Mouse (Mus musculus) inflammation-experienced regulatory T-cells, adult 16 weeks (primary cell): ENCODE measurements around the gene Spint3. TPM values are rescaled to one million over a fixed set of nuclear protein-coding genes. Genes with fewer than 3 reads are reported as not detected.

Experiments
- polyA plus RNA-seq: library from polyadenylated mRNA; unstranded; fragments of 100-300 nt; shearing (Covaris generic); gene quantifications from one replicate; pipeline ENCODE4 v1.2.1, GENCODE M21; 2017

The Spint3 gene
- not detected for polyA plus RNA-seq

DNA sequence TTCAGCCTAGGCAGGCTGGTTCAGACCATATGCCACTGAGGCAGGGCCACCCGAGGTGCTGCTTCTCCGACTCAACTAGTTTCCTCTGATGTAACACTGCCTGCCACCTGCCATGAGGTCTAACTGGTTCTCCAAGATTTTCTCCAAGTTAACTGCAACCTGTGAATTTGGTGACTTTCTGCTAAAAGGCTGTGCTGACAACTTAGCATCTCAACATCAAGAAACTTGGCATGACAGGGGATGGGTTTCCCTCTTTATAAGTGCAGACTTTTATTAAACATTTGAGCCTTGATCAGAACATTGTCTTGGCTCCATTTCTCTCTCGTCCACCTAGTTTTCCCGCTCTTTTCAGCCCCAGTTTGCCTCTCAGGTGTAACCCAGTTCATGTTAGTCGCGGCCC lies at the start of gene Spint3:
Spint3 (minus strand) TSS at position 101 of the 400 bp plus-strand sequence.

DNA sequence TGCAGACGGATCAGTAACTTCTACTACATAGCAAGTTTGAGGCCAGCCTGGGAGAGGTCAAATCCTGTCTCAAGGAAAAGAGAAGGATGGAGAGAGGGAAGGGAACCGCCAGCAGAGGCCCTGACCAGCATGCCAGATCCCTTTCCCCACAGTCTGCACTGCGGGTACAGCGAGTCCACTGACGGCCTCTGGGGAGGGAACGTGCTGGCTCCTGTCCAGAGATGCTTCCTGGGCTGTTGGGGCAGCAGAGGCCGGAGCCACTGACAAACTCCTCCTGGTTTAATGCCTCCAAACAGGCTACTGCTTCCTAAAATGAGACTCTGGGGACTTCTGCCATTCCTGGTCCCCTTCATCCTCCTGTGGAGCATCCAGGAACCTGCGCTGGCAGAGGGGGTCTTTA lies 40.2 kb upstream of the Spint3 start, which contains the start of the genes Wfdc6b and Wfdc8:
Wfdc6b (plus strand) TSS at position 52 of the 400 bp plus-strand sequence.
Wfdc8 (minus strand) TSS at position 156 of the 400 bp plus-strand sequence.

DNA sequence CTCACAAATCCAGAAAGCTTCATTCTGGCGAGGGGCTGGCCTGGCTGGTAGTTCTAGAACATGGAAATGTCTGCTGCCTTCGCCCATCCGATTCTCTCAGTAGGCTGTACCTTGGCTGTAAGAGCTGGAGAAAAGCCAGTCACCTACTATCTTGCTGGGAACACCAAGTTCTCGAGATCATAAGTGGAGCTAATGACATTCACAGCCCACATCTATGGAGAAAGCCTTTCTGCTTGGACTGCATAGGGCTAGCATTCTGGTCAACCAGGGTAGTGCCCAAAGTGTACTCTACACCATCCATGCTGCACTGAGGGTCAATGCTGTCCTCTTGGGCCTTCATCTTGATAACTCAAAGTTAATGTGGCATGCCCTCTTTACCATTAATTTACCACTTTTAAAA lies 20.2 kb upstream of the Spint3 start, which contains the start of gene Eppin:
Eppin (minus strand) TSS at position 101 of the 400 bp plus-strand sequence.

DNA sequence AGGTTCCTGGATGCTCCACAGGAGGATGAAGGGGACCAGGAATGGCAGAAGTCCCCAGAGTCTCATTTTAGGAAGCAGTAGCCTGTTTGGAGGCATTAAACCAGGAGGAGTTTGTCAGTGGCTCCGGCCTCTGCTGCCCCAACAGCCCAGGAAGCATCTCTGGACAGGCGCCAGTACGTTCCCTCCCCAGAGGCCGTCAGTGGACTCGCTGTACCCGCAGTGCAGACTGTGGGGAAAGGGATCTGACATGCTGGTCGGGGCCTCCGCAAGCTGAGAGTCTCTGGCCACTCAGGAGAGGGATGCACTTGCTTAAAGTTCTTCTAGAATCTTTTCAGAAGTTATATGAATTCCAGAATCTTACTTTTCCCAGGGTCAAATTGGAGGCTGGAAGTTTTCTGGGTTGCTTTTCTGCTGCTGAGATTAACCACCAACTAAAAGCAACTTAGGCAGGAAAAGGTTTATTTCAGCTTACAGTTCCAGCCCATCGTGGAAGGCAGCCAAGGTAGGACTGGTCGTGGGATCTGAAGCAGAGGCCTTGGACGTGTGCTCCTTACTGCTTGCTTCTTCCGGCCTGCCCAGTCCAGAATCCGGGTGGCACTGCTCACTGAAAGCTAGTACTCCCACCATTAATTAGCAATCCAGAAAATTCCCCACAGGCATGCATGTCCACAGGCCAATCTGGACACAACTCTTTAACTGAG lies 11.9 kb upstream of the Spint3 start, which contains the start of gene Wfdc6a:
Wfdc6a (minus strand) TSS at position 423 of the 701 bp plus-strand sequence.

DNA sequence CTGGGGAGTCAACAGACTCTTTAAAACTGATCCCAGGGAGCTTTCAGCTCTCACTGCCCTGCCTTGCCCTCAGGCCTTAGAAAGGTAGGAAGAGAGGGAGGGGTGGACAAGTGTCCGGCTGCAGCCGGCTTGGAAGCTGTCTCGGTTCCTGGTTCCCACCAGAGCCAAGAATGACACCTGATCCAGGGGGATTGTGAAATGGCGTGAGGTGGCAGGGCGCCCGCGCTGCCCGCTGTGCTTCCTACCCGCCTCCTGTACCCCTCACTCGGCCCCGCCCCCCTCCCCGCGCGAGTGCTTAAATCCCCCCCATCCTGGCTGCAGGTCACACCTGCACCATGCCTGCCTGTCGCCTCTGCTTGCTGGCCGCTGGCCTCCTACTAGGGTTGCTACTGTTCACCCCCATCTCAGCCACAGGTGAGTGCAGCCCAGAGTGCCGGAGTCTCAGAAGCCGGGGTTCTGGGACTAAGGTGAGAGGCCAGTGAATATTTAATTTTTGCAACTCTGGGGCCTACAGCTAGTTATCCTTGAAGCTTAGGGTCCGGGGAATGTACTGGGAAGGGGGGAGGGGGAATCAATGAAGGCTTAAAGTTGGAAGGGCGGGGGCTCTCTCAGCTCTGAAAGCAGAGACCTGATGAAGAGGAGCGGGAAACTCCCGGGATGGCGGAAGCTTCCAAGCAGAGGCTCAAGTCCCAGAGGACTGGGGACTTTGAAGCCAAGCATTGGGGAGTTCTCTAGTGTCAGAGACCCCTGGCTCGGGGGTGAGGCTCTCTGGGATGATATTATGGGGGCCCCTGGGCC lies 10.7 kb downstream of the Spint3 start, which contains the start of gene Wfdc2:
Wfdc2 (plus strand) TSS at position 23 of the 798 bp plus-strand sequence.

Other genes with a start within 250 kb of the Spint3 start
- not detected for gene Svs5, start 240.7 kb downstream of the Spint3 start, polyA plus RNA-seq
- 25.8 TPM for gene Slpi, start 184.4 kb downstream of the Spint3 start, polyA plus RNA-seq
- not detected for gene Rbpjl, start 170.3 kb downstream of the Spint3 start, polyA plus RNA-seq
- not detected for gene Matn4, start 168.3 kb downstream of the Spint3 start, polyA plus RNA-seq
- 46.9 TPM for gene Sdc4, start 129.6 kb downstream of the Spint3 start, polyA plus RNA-seq
- gene Sys1, start 116.5 kb downstream of the Spint3 start, polyA plus RNA-seq: 27.2 TPM
- gene Gm20458, start 112.5 kb downstream of the Spint3 start, polyA plus RNA-seq: 1.4 TPM
- gene Trp53tg5, start 99.7 kb downstream of the Spint3 start, polyA plus RNA-seq: 0.33 TPM
- 7.6 TPM for gene Dbndd2, start 87.4 kb downstream of the Spint3 start, polyA plus RNA-seq
- gene Pigt, start 75.9 kb downstream of the Spint3 start, polyA plus RNA-seq: 26.3 TPM
- 3.1 TPM for gene Wfdc2, start 11.0 kb downstream of the Spint3 start, polyA plus RNA-seq
- not detected for gene Wfdc6a, start 12.0 kb upstream of the Spint3 start, polyA plus RNA-seq
- gene Eppin, start 20.1 kb upstream of the Spint3 start, polyA plus RNA-seq: not detected
- gene Wfdc6b, start 40.1 kb upstream of the Spint3 start, polyA plus RNA-seq: not detected
- gene Wfdc8, start 40.2 kb upstream of the Spint3 start, polyA plus RNA-seq: not detected
- gene Wfdc16, start 65.3 kb upstream of the Spint3 start, polyA plus RNA-seq: not detected
- gene Wfdc10, start 82.6 kb upstream of the Spint3 start, polyA plus RNA-seq: not detected
- gene Wfdc9, start 83.1 kb upstream of the Spint3 start, polyA plus RNA-seq: not detected
- not detected for gene Wfdc11, start 100.6 kb upstream of the Spint3 start, polyA plus RNA-seq
- gene Wfdc13, start 111.6 kb upstream of the Spint3 start, polyA plus RNA-seq: not detected
- not detected for gene Spint4, start 125.0 kb upstream of the Spint3 start, polyA plus RNA-seq
- not detected for gene Spint5, start 141.8 kb upstream of the Spint3 start, polyA plus RNA-seq
- not detected for gene Wfdc3, start 172.5 kb upstream of the Spint3 start, polyA plus RNA-seq
- gene Dnttip1, start 172.5 kb upstream of the Spint3 start, polyA plus RNA-seq: 18.1 TPM
- 11.8 TPM for gene Ube2c, start 196.4 kb upstream of the Spint3 start, polyA plus RNA-seq
- not detected for gene Tnnc2, start 206.5 kb upstream of the Spint3 start, polyA plus RNA-seq
- 7.6 TPM for gene Snx21, start 212.4 kb upstream of the Spint3 start, polyA plus RNA-seq
- 39.6 TPM for gene Acot8, start 231.4 kb upstream of the Spint3 start, polyA plus RNA-seq
- 10.0 TPM for gene Zswim3, start 231.6 kb upstream of the Spint3 start, polyA plus RNA-seq
- 32.2 TPM for gene Zswim1, start 249.2 kb upstream of the Spint3 start, polyA plus RNA-seq